Mouse (Mus musculus) stomach, postnatal 0 days (tissue): ENCODE results near the gene Hist2h2ac. TPM values are rescaled to one million over a fixed set of nuclear protein-coding genes. Genes with fewer than 3 reads are reported as not detected.
"Not testable (repeated sequence)": the region's sequence is repeated elsewhere in the genome, so short reads cannot be mapped to it uniquely, and the experiment has no call there.

ENCODE experiments used
- ATAC-seq: fragments of 200-750 bp; cut with Nextera tagmentation; 2 replicates; pipeline ENCODE4 v1.8.0; 2017; ENCODE audit not compliant: low FRiP score, low TSS enrichment
- DNase-seq: peaks from one replicate; pipeline ENCODE4 v3.0.0-alpha.2; 2016; ENCODE audit warnings: low spot score
- H3K27ac ChIP-seq: fragments of 300-500 bp; sonication (generic); replicated peaks from 2 replicates; pipeline ENCODE4 v1.5.1; 2014; ENCODE audit warnings: mild to moderate bottlenecking, control low read depth
- H3K27me3 ChIP-seq: fragments of 300-500 bp; sonication (generic); 2 replicates; pipeline ENCODE4 v1.6.1; 2014; ENCODE audit warnings: low read length; ENCODE audit not compliant: control insufficient read depth, insufficient read depth
- H3K36me3 ChIP-seq: fragments of 300-500 bp; sonication (generic); 2 replicates; pipeline ENCODE4 v1.6.1; 2014; ENCODE audit warnings: low read length, mixed read lengths; ENCODE audit not compliant: control insufficient read depth, insufficient read depth
- H3K4me1 ChIP-seq: fragments of 300-500 bp; sonication (generic); replicated peaks from 2 replicates; pipeline ENCODE4 v1.6.1; 2014; ENCODE audit warnings: antibody characterized with exemption; ENCODE audit not compliant: control insufficient read depth, insufficient read depth
- H3K4me2 ChIP-seq: fragments of 300-500 bp; sonication (generic); replicated peaks from 2 replicates; pipeline ENCODE4 v1.6.1; 2014; ENCODE audit warnings: low read depth, mild to moderate bottlenecking, control low read depth, moderate library complexity
- H3K4me3 ChIP-seq: fragments of 300-500 bp; sonication (generic); 2 replicates; pipeline ENCODE4 v1.5.1; 2014; ENCODE audit warnings: low read depth, low read length, control low read depth
- H3K9ac ChIP-seq: fragments of 300-500 bp; sonication (generic); 2 replicates; pipeline ENCODE4 v1.6.1; 2014; ENCODE audit warnings: mild to moderate bottlenecking, low read length, control low read depth, mixed read lengths
- H3K9me3 ChIP-seq: fragments of 300-500 bp; sonication (generic); 2 replicates; pipeline ENCODE4 v1.6.1; 2016; ENCODE audit warnings: low read length; ENCODE audit not compliant: control insufficient read depth
- CTCF ChIP-seq: IDR thresholded peaks from 2 replicates; pipeline ENCODE4 v1.5.1; 2016; ENCODE audit warnings: antibody characterized with exemption, low read depth, mild to moderate bottlenecking, moderate library complexity
- EP300 ChIP-seq: optimal IDR thresholded peaks from 2 replicates; pipeline ENCODE3; 2016; ENCODE audit warnings: antibody characterized with exemption
- WGBS: fragments of 180-500 bp; shearing (Covaris S2); extraction: QIAGEN DNeasy Blood & Tissue Kit; methylation state at CpG from one replicate; pipeline ENCODE4 v1.1.7; 2014; 5-methylcytosine and 5-hydroxymethylcytosine counted together
- polyA plus RNA-seq: library from polyadenylated mRNA; unstranded; fragments of >200 nt; fragmentation: Nextera tagmentation; extraction: Ambion mirVana; gene quantifications from 2 replicates; pipeline ENCODE4 v1.2.1, GENCODE M21; 2015

Hist2h2ac gene
- polyA plus RNA-seq, result 3.1 and 6.2 TPM in 2 replicates

DNA sequence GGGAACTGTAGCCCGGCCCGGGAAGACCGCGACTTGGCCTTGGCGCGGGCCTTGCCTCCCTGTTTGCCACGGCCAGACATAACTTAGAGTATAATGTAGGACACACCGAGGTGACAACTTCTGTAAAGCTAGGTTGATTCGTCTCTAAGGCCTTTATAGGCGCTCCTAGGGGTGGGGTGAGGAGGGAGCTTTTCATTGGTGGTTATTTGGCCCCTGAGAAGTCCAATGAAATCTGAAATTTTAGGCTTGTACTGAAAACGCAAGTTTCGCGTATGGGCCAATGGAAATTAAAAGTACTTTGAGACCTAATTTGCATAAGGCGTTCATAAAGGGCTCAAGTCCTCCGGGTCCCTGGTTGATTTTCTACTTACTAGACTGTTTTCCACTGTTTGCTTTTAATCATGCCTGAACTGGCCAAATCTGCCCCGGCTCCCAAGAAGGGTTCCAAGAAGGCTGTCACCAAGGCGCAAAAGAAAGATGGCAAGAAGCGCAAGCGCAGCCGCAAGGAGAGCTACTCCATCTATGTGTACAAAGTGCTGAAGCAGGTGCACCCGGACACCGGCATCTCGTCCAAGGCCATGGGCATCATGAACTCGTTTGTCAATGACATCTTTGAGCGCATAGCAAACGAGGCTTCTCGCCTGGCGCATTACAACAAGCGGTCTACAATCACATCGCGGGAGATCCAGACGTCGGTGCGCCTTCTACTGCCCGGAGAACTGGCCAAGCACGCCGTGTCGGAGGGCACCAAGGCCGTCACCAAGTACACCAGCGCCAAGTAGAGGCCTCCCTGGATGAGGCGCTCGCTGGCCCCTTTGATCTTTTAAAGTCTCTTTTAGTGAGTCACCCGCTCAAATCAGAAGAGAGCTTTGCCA is at the start of gene Hist2h2ac, which contains the start of gene Hist2h2be:
Gene Hist2h2ac (minus strand): TSS at position 116 of the 875 bp plus-strand sequence.
Gene Hist2h2be (plus strand): TSS at position 355 of the 875 bp plus-strand sequence.
- Histone ChIP-seq H3K4me3 (peak within 1 kb of the TSS; percentile 53), H3K9ac (peak within 1 kb of the TSS; percentile 79), H3K27ac (peak within 1 kb of the TSS; percentile 97), H3K4me1 (0 out of 2 replicates have a peak, but pooled peaks cover 5% of the 10 kb centered on the region), H3K9me3 (no peaks in the 10 kb centered on the region), H3K27me3 (no peaks in the 10 kb centered on the region), H3K36me3 (no peaks in the 10 kb centered on the region), H3K4me2 (peak within 1 kb of the TSS; percentile 69)
- under 1% methylated on average over 42 of the region's 43 CpGs for WGBS
- DNase-seq (peak; percentile 84), ATAC-seq (peak; percentile 92)
- TF ChIP-seq EP300, result peak; percentile 57
- peak; percentile 15; the same call in 1 of the 2 replicates for TF ChIP-seq CTCF

DNA sequence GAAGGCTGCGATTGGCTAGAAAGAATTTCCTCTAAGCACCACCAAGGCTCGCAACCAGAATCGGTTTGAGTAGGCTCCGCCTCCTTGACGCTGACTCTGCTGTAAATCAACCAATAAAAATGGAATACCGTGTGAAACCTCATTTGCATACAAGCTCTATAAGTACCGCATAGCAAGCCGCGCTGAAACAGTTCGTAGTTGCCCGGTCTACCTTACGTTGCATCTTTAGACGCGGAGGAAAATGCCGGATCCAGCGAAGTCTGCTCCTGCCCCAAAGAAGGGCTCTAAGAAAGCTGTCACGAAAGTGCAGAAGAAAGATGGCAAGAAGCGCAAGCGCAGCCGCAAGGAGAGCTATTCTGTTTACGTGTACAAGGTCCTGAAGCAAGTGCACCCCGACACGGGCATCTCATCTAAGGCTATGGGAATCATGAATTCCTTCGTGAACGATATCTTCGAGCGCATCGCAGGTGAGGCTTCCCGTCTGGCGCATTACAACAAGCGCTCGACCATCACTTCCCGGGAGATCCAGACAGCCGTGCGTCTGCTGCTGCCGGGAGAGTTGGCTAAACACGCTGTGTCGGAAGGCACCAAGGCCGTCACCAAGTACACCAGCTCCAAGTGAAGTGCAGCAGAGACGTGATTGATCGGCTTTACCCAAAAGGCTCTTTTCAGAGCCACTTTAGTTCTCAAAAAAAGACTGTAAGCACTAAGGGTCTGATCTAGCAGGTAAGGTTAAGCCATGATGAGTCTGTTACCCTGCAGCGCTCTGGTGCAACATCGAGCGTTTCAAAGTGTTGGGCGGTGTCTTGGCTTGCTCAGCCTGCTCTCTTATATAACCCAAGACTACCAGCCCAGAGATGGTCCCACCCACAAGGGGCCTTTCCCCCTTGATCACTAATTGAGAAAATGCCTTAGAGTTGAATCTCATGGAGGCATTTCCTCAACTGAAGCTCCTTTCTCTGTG is 49.1 kb upstream of the Hist2h2ac start, which contains the start of gene Hist2h2bb:
Gene Hist2h2bb (plus strand): TSS at position 242 of the 964 bp plus-strand sequence.
- H3K27ac ChIP-seq, result peak within 1 kb of the TSS; percentile 93
- H3K4me3 ChIP-seq, result peak within 1 kb of the TSS; percentile 43
- peak within 1 kb of the TSS; percentile 69 for H3K9ac ChIP-seq
- TF ChIP-seq EP300 (peak; percentile 25), CTCF (no peak)
- H3K4me1 ChIP-seq, result no peaks in the 10 kb centered on the region
- H3K9me3 ChIP-seq, result no peaks in the 10 kb centered on the region
- H3K36me3 ChIP-seq, result no peaks in the 10 kb centered on the region
- DNase-seq (peak; percentile 90), ATAC-seq (peak; percentile 96)
- peak within 1 kb of the TSS; percentile 75 for H3K4me2 ChIP-seq
- WGBS, result under 1% methylated on average over 45 of the region's 45 CpGs
- no peaks in the 10 kb centered on the region for H3K27me3 ChIP-seq

GRCm38 (mm10) chr3:96268776-96269378 is 48.2 kb upstream of the Hist2h2ac start:
- Histone ChIP-seq H3K9ac (peak overlapping the region; percentile 64), H3K4me2 (peak overlapping the region; percentile 75), H3K4me3 (peak overlapping the region; percentile 43), H3K27ac (peak overlapping the region; percentile 93)
- not testable (repeated sequence) for H3K27me3 ChIP-seq, DNase-seq, H3K36me3 ChIP-seq, H3K4me1 ChIP-seq, H3K9me3 ChIP-seq
- WGBS, result 0% methylated on average over 9 of the region's 44 CpGs
- ATAC-seq, result peak; percentile 25

GRCm38 (mm10) chr3:96268051-96268775 is 47.5 kb upstream of the Hist2h2ac start, which contains the start of gene Hist2h3b:
Gene Hist2h3b (plus strand): TSS chr3:96268654.
- Histone ChIP-seq H3K9ac (peak within 1 kb of the TSS; percentile 64), H3K4me3 (peak within 1 kb of the TSS; percentile 43), H3K4me2 (peak within 1 kb of the TSS; percentile 75), H3K4me1 (no peaks in the 10 kb centered on the region), H3K27me3 (no peaks in the 10 kb centered on the region), H3K9me3 (no peaks in the 10 kb centered on the region), H3K27ac (peak within 1 kb of the TSS; percentile 93), H3K36me3 (no peaks in the 10 kb centered on the region)
- DNase-seq (peak; percentile 81), ATAC-seq (peak; percentile 77)
- 9% methylated on average over 29 of the region's 30 CpGs for WGBS
- TF ChIP-seq EP300 (no peak), CTCF (0 out of 2 replicates have a peak, but pooled peaks have one; percentile 4)

- ATAC-seq (no peak), DNase-seq (no peak)
- 61% methylated on average over 4 of the region's 4 CpGs for WGBS
- Histone ChIP-seq H3K9me3 (no peaks in the 10 kb centered on the region), H3K27me3 (no peaks in the 10 kb centered on the region), H3K4me1 (no peaks in the 10 kb centered on the region), H3K4me3 (no peak overlapping the region), H3K27ac (peak overlapping the region; percentile 83; the same call in 1 of the 2 replicates), H3K4me2 (no peak overlapping the region; the same call in 1 of the 2 replicates), H3K9ac (no peak overlapping the region), H3K36me3 (no peaks in the 10 kb centered on the region)
- no peak for TF ChIP-seq EP300
- TF ChIP-seq CTCF, result no peak
These were observed 46.9 kb upstream of the Hist2h2ac start for GRCm38 (mm10) chr3:96267541-96267940.
